Mouse (Mus musculus): ENCODE measurements around the gene Itm2b.

DNA sequence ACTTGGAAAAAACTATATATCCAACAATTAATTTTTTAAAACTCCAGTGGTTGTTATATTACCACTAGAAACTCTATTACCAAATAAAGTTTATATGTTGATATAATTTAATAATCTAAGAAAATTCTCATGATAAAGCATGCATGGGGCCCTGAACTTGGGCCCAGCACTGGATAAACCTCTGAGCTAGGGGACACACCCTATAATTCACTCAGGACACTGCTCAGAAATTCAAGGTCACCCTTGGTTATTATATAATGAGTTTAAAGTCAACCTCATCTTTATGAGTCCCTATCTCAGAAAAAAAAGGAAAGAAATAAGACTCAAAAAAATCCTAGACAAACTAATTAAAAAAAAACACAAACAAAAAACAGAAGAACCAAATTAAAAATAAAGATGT, 68.2 kb downstream of the Itm2b start:
- TF ChIP-seq CTCF (IDR thresholded peaks at IDR 0.05; ENCODE audit: borderline replicate concordance, insufficient read depth, low read depth, low read length) = no peak
- TF ChIP-seq POLR2A (IDR thresholded peaks at IDR 0.05; ENCODE audit: borderline replicate concordance, insufficient read depth, low read length) = no peak
